Mouse (Mus musculus) liver, embryonic 13.5 days (tissue): ENCODE measurements around the gene Dcst1. TPM values are rescaled to one million over a fixed set of nuclear protein-coding genes. Genes with fewer than 3 reads are reported as not detected.

Experiments used
- ATAC-seq: fragments of 200-750 bp; cut with Nextera tagmentation; 2 replicates; pipeline ENCODE4 v1.8.0; 2017; ENCODE audit warnings: low read depth, mild to moderate bottlenecking, moderate number of reproducible peaks, moderate library complexity
- DNase-seq: peaks from one replicate; pipeline ENCODE4 v3.0.0; 2022
- H3K27ac ChIP-seq: fragments of 300-500 bp; sonication (generic); 2 replicates; pipeline ENCODE4 v1.5.1; 2015; ENCODE audit warnings: moderate library complexity, mild to moderate bottlenecking, inconsistent platforms
- H3K27me3 ChIP-seq: fragments of 300-500 bp; sonication (generic); 2 replicates; pipeline ENCODE4 v1.6.1; 2015; ENCODE audit warnings: mild to moderate bottlenecking, inconsistent platforms
- H3K36me3 ChIP-seq: fragments of 300-500 bp; sonication (generic); 2 replicates; pipeline ENCODE4 v1.6.1; 2015; ENCODE audit warnings: mild to moderate bottlenecking, inconsistent platforms
- H3K4me1 ChIP-seq: fragments of 300-500 bp; sonication (generic); replicated peaks from 2 replicates; pipeline ENCODE4 v1.6.1; 2015; ENCODE audit warnings: inconsistent platforms
- H3K4me2 ChIP-seq: fragments of 300-500 bp; sonication (generic); 2 replicates; pipeline ENCODE4 v1.6.1; 2015; ENCODE audit warnings: inconsistent platforms, mild to moderate bottlenecking, moderate library complexity
- H3K4me3 ChIP-seq: fragments of 300-500 bp; sonication (generic); replicated peaks from 2 replicates; pipeline ENCODE4 v1.5.1; 2015; ENCODE audit warnings: mild to moderate bottlenecking, inconsistent platforms
- H3K9ac ChIP-seq: fragments of 300-500 bp; sonication (generic); 2 replicates; pipeline ENCODE4 v1.6.1; 2015; ENCODE audit warnings: mild to moderate bottlenecking, inconsistent platforms
- H3K9me3 ChIP-seq: fragments of 300-500 bp; sonication (generic); replicated peaks from 2 replicates; pipeline ENCODE4 v1.6.1; 2016; ENCODE audit warnings: inconsistent platforms
- WGBS: fragments of 180-500 bp; shearing (Covaris S2); methylation state at CpG from one replicate; pipeline ENCODE4 v1.1.7; 2015; ENCODE audit not compliant: insufficient replicate concordance; 5-methylcytosine and 5-hydroxymethylcytosine counted together
- polyA plus RNA-seq: library from polyadenylated mRNA; unstranded; fragments of >200 nt; fragmentation: Nextera tagmentation; extraction: Ambion mirVana; gene quantifications from 2 replicates; pipeline ENCODE4 v1.2.1, GENCODE M21; 2015

Dcst1 gene
- polyA plus RNA-seq, 1 experiment from 2014 or later: not detected

- Histone ChIP-seq H3K4me1 (peaks cover 36% of the 10 kb centered on the region), H3K27me3 (peaks cover 68% of the 10 kb centered on the region), H3K27ac (no peak overlapping the region), H3K9me3 (no peaks in the 10 kb centered on the region), H3K4me2 (no peak overlapping the region), H3K36me3 (no peaks in the 10 kb centered on the region), H3K4me3 (no peak overlapping the region), H3K9ac (no peak overlapping the region)
- ATAC-seq (no peak), DNase-seq (peak; percentile 58)
- WGBS: 2% methylated on average over 4 of the region's 4 CpGs
Observed at GRCm38 (mm10) chr3:89316833-89317232, 48.2 kb downstream of the Dcst1 start.

GRCm38 (mm10) chr3:89315930-89316831 lies 48.9 kb downstream of the Dcst1 start:
- ATAC-seq (peak; percentile 21; the same call in 1 of the 2 replicates), DNase-seq (no peak)
- Histone ChIP-seq H3K4me1 (peaks cover 30% of the 10 kb centered on the region), H3K4me3 (no peak overlapping the region), H3K9me3 (no peaks in the 10 kb centered on the region), H3K27ac (no peak overlapping the region), H3K4me2 (peak overlapping the region; percentile 48), H3K9ac (no peak overlapping the region), H3K36me3 (no peaks in the 10 kb centered on the region), H3K27me3 (peaks cover 61% of the 10 kb centered on the region)
- WGBS: 20% methylated on average over 40 of the region's 40 CpGs

- 5% methylated on average over 26 of the region's 26 CpGs for WGBS
- Histone ChIP-seq H3K4me1 (peaks cover 21% of the 10 kb centered on the region), H3K27ac (no peak overlapping the region), H3K4me2 (peak overlapping the region; percentile 48), H3K4me3 (no peak overlapping the region), H3K27me3 (peaks cover 53% of the 10 kb centered on the region), H3K9ac (no peak overlapping the region), H3K9me3 (no peaks in the 10 kb centered on the region), H3K36me3 (no peaks in the 10 kb centered on the region)
- DNase-seq (peak; percentile 44), ATAC-seq (0 out of 2 replicates have a peak, but pooled peaks have one; percentile 12)
Observed at GRCm38 (mm10) chr3:89315195-89315929, 49.7 kb downstream of the Dcst1 start.

GRCm38 (mm10) chr3:89314791-89315190 lies 50.3 kb downstream of the Dcst1 start:
- no peaks in the 10 kb centered on the region for H3K9me3 ChIP-seq
- DNase-seq (no peak), ATAC-seq (0 out of 2 replicates have a peak, but pooled peaks have one; percentile 2)
- no peaks in the 10 kb centered on the region for H3K36me3 ChIP-seq
- no peak overlapping the region for H3K4me2 ChIP-seq
- H3K4me1 ChIP-seq: peaks cover 16% of the 10 kb centered on the region
- no peak overlapping the region for H3K4me3 ChIP-seq
- H3K27me3 ChIP-seq: peaks cover 47% of the 10 kb centered on the region
- no peak overlapping the region for H3K9ac ChIP-seq
- no peak overlapping the region for H3K27ac ChIP-seq
- WGBS: 28% methylated on average over 2 of the region's 2 CpGs

- no peak for DNase-seq
- no peak overlapping the region for H3K27ac ChIP-seq
Observed at GRCm38 (mm10) chr3:89314340-89314739, 50.7 kb downstream of the Dcst1 start.

GRCm38 (mm10) chr3:89308089-89308488 lies 57.0 kb downstream of the Dcst1 start:
- H3K27ac ChIP-seq: no peak overlapping the region
- no peak overlapping the region for H3K4me2 ChIP-seq
- ATAC-seq: peak; percentile 34; the same call in 1 of the 2 replicates
- no peaks in the 10 kb centered on the region for H3K9me3 ChIP-seq
- H3K36me3 ChIP-seq: no peaks in the 10 kb centered on the region
- DNase-seq: peak; percentile 34
- 0 out of 2 replicates have a peak, but pooled peaks cover 4% of the 10 kb centered on the region for H3K4me1 ChIP-seq
- WGBS: 7% methylated on average over 9 of the region's 9 CpGs
- no peak overlapping the region for H3K9ac ChIP-seq
- H3K27me3 ChIP-seq: no peaks in the 10 kb centered on the region
- no peak overlapping the region for H3K4me3 ChIP-seq

More at GRCm38 (mm10) chr3:89314340-89314739, 50.7 kb downstream of the Dcst1 start:
- 63% methylated on average over 5 of the region's 5 CpGs for WGBS
- Histone ChIP-seq H3K27me3 (peaks cover 43% of the 10 kb centered on the region), H3K4me2 (no peak overlapping the region), H3K4me1 (peaks cover 11% of the 10 kb centered on the region), H3K36me3 (no peaks in the 10 kb centered on the region), H3K4me3 (no peak overlapping the region), H3K9me3 (no peaks in the 10 kb centered on the region), H3K9ac (no peak overlapping the region)
- ATAC-seq: no peak

GRCm38 (mm10) chr3:89305551-89306325 lies 59.3 kb downstream of the Dcst1 start:
- no peaks in the 10 kb centered on the region for H3K36me3 ChIP-seq
- H3K27ac ChIP-seq: no peak overlapping the region
- 72% methylated on average over 8 of the region's 8 CpGs for WGBS
- H3K4me3 ChIP-seq: no peak overlapping the region
- ATAC-seq (no peak), DNase-seq (no peak)
- H3K27me3 ChIP-seq: 0 out of 2 replicates have a peak, but pooled peaks cover 2% of the 10 kb centered on the region
- no peak overlapping the region for H3K9ac ChIP-seq
- no peak overlapping the region for H3K4me2 ChIP-seq
- H3K9me3 ChIP-seq: no peaks in the 10 kb centered on the region
- H3K4me1 ChIP-seq: 0 out of 2 replicates have a peak, but pooled peaks cover 4% of the 10 kb centered on the region

GRCm38 (mm10) chr3:89305105-89305504 lies 59.9 kb downstream of the Dcst1 start:
- Histone ChIP-seq H3K4me3 (no peak overlapping the region), H3K4me2 (no peak overlapping the region), H3K9ac (no peak overlapping the region), H3K36me3 (no peaks in the 10 kb centered on the region), H3K27ac (no peak overlapping the region), H3K9me3 (no peaks in the 10 kb centered on the region), H3K27me3 (peaks cover 6% of the 10 kb centered on the region), H3K4me1 (0 out of 2 replicates have a peak, but pooled peaks cover 4% of the 10 kb centered on the region)
- no peak for DNase-seq
- WGBS: 53% methylated on average over 4 of the region's 4 CpGs
- no peak for ATAC-seq

GRCm38 (mm10) chr3:89304440-89304839 lies 60.6 kb downstream of the Dcst1 start:
- Histone ChIP-seq H3K4me2 (no peak overlapping the region), H3K9ac (no peak overlapping the region), H3K4me3 (no peak overlapping the region), H3K9me3 (no peaks in the 10 kb centered on the region), H3K27ac (no peak overlapping the region), H3K27me3 (peaks cover 12% of the 10 kb centered on the region), H3K4me1 (peaks cover 4% of the 10 kb centered on the region; the same call in 1 of the 2 replicates), H3K36me3 (no peaks in the 10 kb centered on the region)
- 51% methylated on average over 6 of the region's 6 CpGs for WGBS
- ATAC-seq (no peak), DNase-seq (no peak)

GRCm38 (mm10) chr3:89300514-89300913 lies 64.5 kb downstream of the Dcst1 start:
- Histone ChIP-seq H3K4me3 (no peak overlapping the region), H3K27me3 (peaks cover 28% of the 10 kb centered on the region), H3K9me3 (no peaks in the 10 kb centered on the region), H3K9ac (no peak overlapping the region), H3K4me1 (peaks cover 4% of the 10 kb centered on the region), H3K36me3 (no peaks in the 10 kb centered on the region), H3K4me2 (no peak overlapping the region), H3K27ac (no peak overlapping the region)
- DNase-seq: no peak
- 47% methylated on average over 2 of the region's 2 CpGs for WGBS
- no peak for ATAC-seq
